Mouse (Mus musculus) myocyte (in vitro differentiated cells): ENCODE measurements around the gene Tnxb.
"Not testable (repeated sequence)": the region's sequence is repeated elsewhere in the genome, so short reads cannot be mapped to it uniquely, and the experiment has no call there.

ENCODE experiments used
- CEBPB ChIP-seq: IDR thresholded peaks from 2 replicates; pipeline ENCODE4 v1.6.1; 2011; ENCODE audit warnings: mild to moderate bottlenecking, moderate library complexity; ENCODE audit not compliant: poor library complexity, insufficient read depth, severe bottlenecking
- E2F4 ChIP-seq: IDR thresholded peaks from one replicate; pipeline ENCODE4 v1.6.1; 2011; ENCODE audit warnings: mild to moderate bottlenecking, control low read depth, moderate library complexity; ENCODE audit not compliant: insufficient read depth
- MAX ChIP-seq: IDR thresholded peaks from one replicate; pipeline ENCODE4 v1.6.1; 2011; ENCODE audit warnings: low read depth, mild to moderate bottlenecking, control low read depth
- MYOD1 ChIP-seq, 3 experiments: IDR thresholded peaks; one replicate each; pipeline ENCODE4 v1.6.1; 2011; ENCODE audit warnings: control low read depth in 2 of 3, low read depth in 2 of 3, mild to moderate bottlenecking in 2 of 3, moderate library complexity in 1 of 3; ENCODE audit not compliant: insufficient read length in 2 of 3, control insufficient read depth in 1 of 3
- MYOG ChIP-seq, 3 experiments: IDR thresholded peaks; one replicate each; pipeline ENCODE4 v1.6.1; 2011; ENCODE audit warnings: control low read depth in 2 of 3, low read depth in 2 of 3, mild to moderate bottlenecking in 2 of 3; ENCODE audit not compliant: insufficient read length in 2 of 3, control insufficient read depth in 1 of 3, insufficient read depth in 1 of 3
- POLR2A ChIP-seq: IDR thresholded peaks from one replicate; pipeline ENCODE4 v1.6.1; 2011; ENCODE audit warnings: low read depth, mild to moderate bottlenecking, control low read depth, moderate library complexity; ENCODE audit not compliant: insufficient read length
- POLR2AphosphoS2 ChIP-seq: IDR thresholded peaks from one replicate; pipeline ENCODE4 v1.6.1; 2011; ENCODE audit warnings: low read depth, control low read depth; ENCODE audit not compliant: insufficient read length
- REST ChIP-seq: IDR thresholded peaks from one replicate; pipeline ENCODE4 v1.6.1; 2011; ENCODE audit warnings: mild to moderate bottlenecking, control low read depth, moderate library complexity; ENCODE audit not compliant: insufficient read depth, insufficient read length
- TCF12 ChIP-seq: IDR thresholded peaks from one replicate; pipeline ENCODE4 v1.6.1; 2011; ENCODE audit warnings: mild to moderate bottlenecking, control low read depth; ENCODE audit not compliant: poor library complexity, insufficient read depth, severe bottlenecking
- USF1 ChIP-seq: IDR thresholded peaks from one replicate; pipeline ENCODE4 v1.6.1; 2011; ENCODE audit warnings: low read depth, mild to moderate bottlenecking, control low read depth, moderate library complexity

DNA sequence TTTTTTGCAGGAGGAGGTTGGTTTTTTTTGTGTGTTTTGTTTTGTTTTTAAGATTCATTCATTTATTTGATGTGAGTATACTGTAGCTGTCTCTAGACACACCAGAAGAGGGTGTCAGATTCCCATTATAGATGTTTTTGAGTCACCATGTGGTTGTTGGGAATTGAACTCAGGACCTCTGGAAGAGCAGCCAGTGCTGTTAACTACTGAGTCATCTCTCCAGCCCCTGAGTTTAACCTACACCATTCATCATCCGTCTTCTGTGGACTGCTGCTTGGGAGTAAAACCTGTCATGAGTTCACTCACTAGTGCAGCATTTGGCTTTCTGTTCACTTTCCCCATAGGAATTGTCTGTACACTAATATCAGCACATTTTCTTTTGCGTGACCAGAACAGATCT is 36.1 kb downstream of the Tnxb start:
- not testable (repeated sequence) for TF ChIP-seq MAX; POLR2A; MYOD1 (IDR thresholded peaks at IDR 0.05; ENCODE audit: control insufficient read depth in 1 of 3, insufficient read length in 2 of 3, low read depth in 2 of 3); MYOG (IDR thresholded peaks at IDR 0.05; ENCODE audit: control insufficient read depth in 1 of 3, insufficient read depth in 1 of 3, insufficient read length in 2 of 3, low read depth in 2 of 3); REST; USF1; TCF12; CEBPB; POLR2AphosphoS2; E2F4
